Mouse (Mus musculus): ENCODE measurements at regions not wholly inside any gene's neighbourhood (a gene's known extent, or its start where the extent isn't known, plus 50 kb on each side); places are given as distances from the start of the nearest gene placed in this dataset.
A peak's percentile ranks its signal among the peaks of the same experiment; 100 is the strongest.

- H3K4me3 ChIP-seq (ENCODE audit: low read depth, low read length) = no peak overlapping the region
- H3K4me1 ChIP-seq (ENCODE audit: insufficient read depth) = no peaks in the 10 kb centered on the region
- ATAC-seq (peak; percentile 45; the same call in 1 of the 2 replicates), DNase-seq (no peak)
- WGBS = 64% methylated on average over 3 of the region's 3 CpGs
- no peaks in the 10 kb centered on the region for H3K36me3 ChIP-seq (ENCODE audit: insufficient read depth)
- no peaks in the 10 kb centered on the region for H3K9me3 ChIP-seq (ENCODE audit: low read length)
- no peaks in the 10 kb centered on the region for H3K27me3 ChIP-seq (ENCODE audit: insufficient read depth, low read length)
- no peak overlapping the region for H3K4me2 ChIP-seq (ENCODE audit: low read depth)
- no peak overlapping the region for H3K9ac ChIP-seq
- H3K27ac ChIP-seq (ENCODE audit: low read depth, low read length) = no peak overlapping the region
- TF ChIP-seq CTCF (IDR thresholded peaks at IDR 0.05; ENCODE audit: low read depth) = no peak
Measured at GRCm38 (mm10) chr3:39062415-39062814, 175.7 kb downstream of the Fat4 start.

DNA sequence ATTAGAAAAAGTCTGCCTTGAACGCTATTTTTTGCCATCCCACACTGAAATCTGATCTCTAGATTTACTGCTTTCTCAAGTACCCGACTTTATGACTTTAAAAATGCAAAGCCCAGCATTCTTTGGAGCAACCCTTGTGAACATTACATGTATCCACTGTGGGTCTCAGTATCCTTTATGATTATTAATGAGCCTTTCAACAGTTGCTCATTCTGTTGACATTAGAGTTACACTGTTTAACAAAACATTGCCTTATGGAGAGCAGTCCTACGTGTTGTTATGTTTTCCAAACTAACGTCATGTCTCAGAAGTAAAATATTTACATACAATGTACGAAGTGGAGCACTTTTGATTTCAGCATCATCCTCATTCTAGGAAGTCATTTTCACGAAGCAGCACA, 178.7 kb downstream of the Fat4 start:
- no peaks in the 10 kb centered on the region for H3K4me1 ChIP-seq (ENCODE audit: insufficient read depth)
- H3K27ac ChIP-seq (ENCODE audit: low read depth, low read length) = no peak overlapping the region
- H3K9me3 ChIP-seq (ENCODE audit: low read length) = no peaks in the 10 kb centered on the region
- H3K4me3 ChIP-seq (ENCODE audit: low read depth, low read length) = no peak overlapping the region
- no peak overlapping the region for H3K4me2 ChIP-seq (ENCODE audit: low read depth)
- ATAC-seq (no peak), DNase-seq (no peak)
- no peaks in the 10 kb centered on the region for H3K36me3 ChIP-seq (ENCODE audit: insufficient read depth)
- 63% methylated on average over 6 of the region's 6 CpGs for WGBS
- H3K27me3 ChIP-seq (ENCODE audit: insufficient read depth, low read length) = no peaks in the 10 kb centered on the region
- TF ChIP-seq CTCF (IDR thresholded peaks at IDR 0.05; ENCODE audit: low read depth) = no peak
- H3K9ac ChIP-seq = no peak overlapping the region

DNA sequence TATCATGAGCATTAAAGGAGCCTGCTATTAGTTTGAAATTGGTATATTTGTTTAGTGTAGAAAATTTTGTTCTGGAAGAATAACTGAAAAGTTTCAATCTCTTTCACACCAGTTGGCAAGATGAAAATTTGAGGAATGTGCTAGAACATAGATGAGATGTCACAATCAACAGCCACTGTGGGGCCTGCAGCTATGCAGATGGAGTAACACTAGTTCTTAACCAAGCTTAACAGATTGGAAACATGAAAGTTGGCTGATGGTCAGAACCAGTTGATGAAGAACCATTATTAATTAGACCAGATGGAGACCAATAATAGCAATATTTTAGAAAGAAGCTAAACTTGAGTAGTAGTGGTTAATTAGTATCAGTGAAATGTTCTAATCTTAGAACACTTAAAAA, 182.3 kb downstream of the Fat4 start:
- no peak overlapping the region for H3K9ac ChIP-seq
- TF ChIP-seq CTCF (IDR thresholded peaks at IDR 0.05; ENCODE audit: low read depth) = no peak
- no peak overlapping the region for H3K4me2 ChIP-seq (ENCODE audit: low read depth)
- no peak overlapping the region for H3K27ac ChIP-seq (ENCODE audit: low read depth, low read length)
- no peaks in the 10 kb centered on the region for H3K4me1 ChIP-seq (ENCODE audit: insufficient read depth)
- no peaks in the 10 kb centered on the region for H3K36me3 ChIP-seq (ENCODE audit: insufficient read depth)
- ATAC-seq = no peak; the same call in 1 of the 2 replicates
- H3K27me3 ChIP-seq (ENCODE audit: insufficient read depth, low read length) = no peaks in the 10 kb centered on the region
- peak; percentile 35 for DNase-seq
- no peaks in the 10 kb centered on the region for H3K9me3 ChIP-seq (ENCODE audit: low read length)
- no peak overlapping the region for H3K4me3 ChIP-seq (ENCODE audit: low read depth, low read length)

DNA sequence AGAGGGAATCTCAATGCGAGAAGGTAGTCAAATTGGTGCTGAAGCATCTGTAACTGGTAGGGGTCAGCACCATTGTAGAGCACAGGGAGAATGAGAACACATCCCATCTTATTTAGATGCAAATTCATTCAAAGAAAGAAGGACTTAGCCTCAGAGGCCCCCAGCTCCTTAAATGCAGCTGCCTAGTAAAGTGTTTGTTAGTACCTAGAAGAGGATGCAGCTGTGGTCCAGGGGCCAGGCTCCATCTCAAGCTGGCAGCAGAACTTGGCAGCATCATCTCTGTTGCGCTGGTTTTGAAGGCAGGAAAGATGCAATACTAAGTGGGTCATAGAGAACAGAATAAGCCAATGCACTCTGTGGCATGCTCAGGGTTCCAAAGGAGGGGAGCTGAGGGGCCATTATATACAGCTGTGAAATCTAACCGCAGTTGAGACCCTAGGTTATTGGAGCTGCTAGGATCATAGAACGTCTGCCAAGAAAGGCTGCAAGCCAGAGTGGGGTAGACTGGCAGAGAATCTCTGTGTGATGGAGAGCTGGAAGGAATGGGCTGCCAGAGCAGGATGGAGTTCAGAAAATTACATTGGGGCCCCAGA, 196.0 kb downstream of the Fat4 start:
- Histone ChIP-seq H3K27ac (ENCODE audit: low read depth, low read length) (no peak overlapping the region), H3K27me3 (ENCODE audit: insufficient read depth, low read length) (no peaks in the 10 kb centered on the region), H3K36me3 (ENCODE audit: insufficient read depth) (no peaks in the 10 kb centered on the region), H3K4me1 (ENCODE audit: insufficient read depth) (no peaks in the 10 kb centered on the region), H3K9me3 (ENCODE audit: low read length) (no peaks in the 10 kb centered on the region), H3K9ac (no peak overlapping the region), H3K4me3 (ENCODE audit: low read depth, low read length) (no peak overlapping the region), H3K4me2 (ENCODE audit: low read depth) (no peak overlapping the region)
- DNase-seq = no peak
- peak; percentile 53; the same call in 1 of the 2 replicates for ATAC-seq
- whole genome bisulfite sequencing = 34% methylated on average over 4 of the region's 4 CpGs
- no peak for TF ChIP-seq CTCF (IDR thresholded peaks at IDR 0.05; ENCODE audit: low read depth)

DNA sequence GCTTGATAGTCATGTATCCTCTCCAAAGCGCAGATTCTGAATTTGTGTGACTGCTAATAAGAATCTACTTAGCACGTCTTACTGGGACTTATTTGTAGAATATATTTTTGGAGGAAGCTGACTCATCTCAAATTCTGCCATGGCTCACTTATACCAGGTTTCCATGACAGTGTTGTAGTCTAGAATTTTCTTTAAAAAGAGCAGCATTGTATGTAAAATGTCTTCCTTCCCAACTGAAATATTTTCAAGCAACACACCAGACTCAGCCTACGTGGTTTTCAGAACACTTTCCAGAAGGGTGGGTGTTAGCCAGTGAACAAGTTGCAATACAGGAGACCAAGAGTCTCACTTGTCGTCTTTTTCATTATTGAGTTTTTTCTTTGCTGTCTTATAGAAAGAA, 202.2 kb downstream of the Fat4 start:
- Histone ChIP-seq H3K4me3 (ENCODE audit: low read depth, low read length) (no peak overlapping the region), H3K36me3 (ENCODE audit: insufficient read depth) (no peaks in the 10 kb centered on the region), H3K4me1 (ENCODE audit: insufficient read depth) (no peaks in the 10 kb centered on the region), H3K9me3 (ENCODE audit: low read length) (no peaks in the 10 kb centered on the region), H3K4me2 (ENCODE audit: low read depth) (no peak overlapping the region), H3K27me3 (ENCODE audit: insufficient read depth, low read length) (no peaks in the 10 kb centered on the region), H3K9ac (no peak overlapping the region), H3K27ac (ENCODE audit: low read depth, low read length) (no peak overlapping the region)
- DNase-seq = no peak
- ATAC-seq = no peak
- no peak for TF ChIP-seq CTCF (IDR thresholded peaks at IDR 0.05; ENCODE audit: low read depth)
- 79% methylated on average over 4 of the region's 4 CpGs for WGBS

DNA sequence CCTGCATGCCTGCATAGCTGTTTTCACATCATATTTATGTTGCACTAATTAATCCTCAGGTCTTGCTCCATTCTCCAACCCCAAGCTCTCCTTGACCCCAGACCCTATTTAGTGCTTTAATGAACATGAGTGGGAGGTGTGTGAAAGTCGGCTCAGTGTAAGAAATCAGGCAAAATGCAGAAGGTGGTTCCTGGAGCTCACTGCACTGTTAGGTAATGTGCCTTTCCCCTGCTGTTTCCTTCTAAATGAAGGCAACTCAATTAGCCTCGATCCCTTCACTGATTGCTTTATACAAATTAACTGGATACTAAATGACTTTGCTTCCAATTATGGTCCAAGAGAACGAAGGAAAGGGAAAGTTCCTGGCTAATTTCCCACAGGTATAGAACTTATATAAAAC, 215.6 kb downstream of the Fat4 start:
- no peaks in the 10 kb centered on the region for H3K27me3 ChIP-seq (ENCODE audit: insufficient read depth, low read length)

GRCm38 (mm10) chr3:39109756-39110392, 223.1 kb downstream of the Fat4 start:
- no peaks in the 10 kb centered on the region for H3K27me3 ChIP-seq (ENCODE audit: insufficient read depth, low read length)
- no peak for TF ChIP-seq CTCF (IDR thresholded peaks at IDR 0.05; ENCODE audit: low read depth)
- DNase-seq = peak; percentile 18
- no peaks in the 10 kb centered on the region for H3K36me3 ChIP-seq (ENCODE audit: insufficient read depth)
- WGBS = 46% methylated on average over 5 of the region's 5 CpGs
- no peak overlapping the region for H3K27ac ChIP-seq (ENCODE audit: low read depth, low read length)
- no peaks in the 10 kb centered on the region for H3K4me1 ChIP-seq (ENCODE audit: insufficient read depth)
- H3K4me2 ChIP-seq (ENCODE audit: low read depth) = no peak overlapping the region
- peak; percentile 42 for ATAC-seq
- H3K9me3 ChIP-seq (ENCODE audit: low read length) = no peaks in the 10 kb centered on the region
- H3K4me3 ChIP-seq (ENCODE audit: low read depth, low read length) = no peak overlapping the region
- H3K9ac ChIP-seq = no peak overlapping the region

More for the DNA sequence above, 215.6 kb downstream of the Fat4 start:
- Histone ChIP-seq H3K36me3 (ENCODE audit: insufficient read depth) (no peaks in the 10 kb centered on the region), H3K9ac (no peak overlapping the region), H3K4me2 (ENCODE audit: low read depth) (no peak overlapping the region), H3K4me1 (ENCODE audit: insufficient read depth) (no peaks in the 10 kb centered on the region), H3K9me3 (ENCODE audit: low read length) (no peaks in the 10 kb centered on the region), H3K27ac (ENCODE audit: low read depth, low read length) (no peak overlapping the region), H3K4me3 (ENCODE audit: low read depth, low read length) (no peak overlapping the region)
- 53% methylated on average over 3 of the region's 3 CpGs for WGBS
- ATAC-seq = no peak
- DNase-seq = no peak
- TF ChIP-seq CTCF (IDR thresholded peaks at IDR 0.05; ENCODE audit: low read depth) = no peak

All from forebrain, postnatal 0 days (tissue).